In genomic region chr7:79269866-79270265, GRCm38 (mm10) we compare ENCODE assay signal across 11 mouse cellular contexts. TPM values are rescaled to one million over a fixed set of nuclear protein-coding genes. Genes with fewer than 3 reads are reported as not detected.
A peak's percentile ranks its signal among the peaks of the same experiment; 100 is the strongest.
DNase-seq lines count a peak whose midpoint lies in the region; ATAC-seq and TF ChIP-seq lines count a peak whose summit lies in the region.
"Had no signal": no experiment of that assay in that cellular context is flagged by ENCODE, and none has a peak within 500 bp of the region (broad histone marks: within the 10 kb centered on the region; RNA-seq: fewer than 3 reads in every experiment).

No protein-coding gene starts in this region.

- peak overlapping the region; percentile 85; the same call in 1 of the 2 replicates for H3K27ac ChIP-seq in heart, embryonic 10.5 days
- peak overlapping the region; percentile 49; the same call in 1 of the 2 replicates for H3K27ac ChIP-seq in intestine, embryonic 15.5 days
- H3K27ac ChIP-seq: stomach, embryonic 15.5 days had no signal

- intact Hi-C loops in heart, postnatal 25 days (cut with DNase I), result loop anchor here (10.0 kb wide), 1 partner anchor 195 kb away; the partner anchor contains the start of gene Polg

- no peak for TF ChIP-seq POLR2A in myocyte (IDR thresholded peaks at IDR 0.05; ENCODE audit: insufficient read length, low read depth)

- DNase-seq in heart, embryonic 10.5 days (ENCODE audit: low spot score), result no peak
- DNase-seq in heart, postnatal 25 days (ENCODE audit: low spot score), result no peak
- peak; percentile 78 for DNase-seq in c-Kit-negative CD71-positive TER-119-positive erythroid progenitor cells, embryonic 14.5 days (ENCODE audit: low read depth, low spot score)
- DNase-seq in thymus, postnatal 0 days (ENCODE audit: low spot score), result no peak
- DNase-seq in spleen, postnatal 36 days (ENCODE audit: low spot score in 2 of 2), result no peak
- no peak for DNase-seq in thymus, postnatal 25 days
- DNase-seq: forebrain, postnatal 0 days had no signal

- peaks cover 16% of the 10 kb centered on the region for H3K79me2 ChIP-seq in myocyte (ENCODE audit: control insufficient read depth, insufficient read depth)

- no peak overlapping the region for H3ac ChIP-seq in myocyte (ENCODE audit: control insufficient read depth, insufficient read length)

- peaks cover 47% of the 10 kb centered on the region for H3K4me1 ChIP-seq in heart, embryonic 10.5 days
- peaks cover 21% of the 10 kb centered on the region for H3K4me1 ChIP-seq in intestine, embryonic 15.5 days (replicated peaks)

- H3K4me2 ChIP-seq in intestine, embryonic 15.5 days (replicated peaks), result no peak overlapping the region
- H3K4me2 ChIP-seq in myocyte (ENCODE audit: low read depth), result peak overlapping the region; percentile 45
- H3K4me2 ChIP-seq: stomach, embryonic 15.5 days had no signal

- H3K4me3 ChIP-seq in heart, embryonic 10.5 days, result no peak overlapping the region
- H3K4me3 ChIP-seq in intestine, embryonic 15.5 days (replicated peaks), result no peak overlapping the region
- H3K4me3 ChIP-seq in myocyte, result no peak overlapping the region
- H3K4me3 ChIP-seq: stomach, embryonic 15.5 days had no signal

- H3K27me3 ChIP-seq in heart, embryonic 10.5 days (ENCODE audit: insufficient read depth, poor library complexity, severe bottlenecking), result no peaks in the 10 kb centered on the region
- H3K27me3 ChIP-seq in intestine, embryonic 15.5 days (replicated peaks), result no peaks in the 10 kb centered on the region
- no peaks in the 10 kb centered on the region for H3K27me3 ChIP-seq in myocyte (ENCODE audit: control insufficient read depth, insufficient read depth, insufficient read length)
- H3K27me3 ChIP-seq: stomach, embryonic 15.5 days had no signal

- H3K9ac ChIP-seq in intestine, embryonic 15.5 days, result no peak overlapping the region
- H3K9ac ChIP-seq: forebrain, postnatal 0 days; stomach, embryonic 15.5 days had no signal

- no peak for ATAC-seq in intestine, embryonic 15.5 days
- ATAC-seq: forebrain, postnatal 0 days; lung, postnatal 0 days had no signal

- H3K9me3 ChIP-seq in heart, embryonic 10.5 days, result no peaks in the 10 kb centered on the region
- H3K9me3 ChIP-seq in intestine, embryonic 15.5 days, result no peaks in the 10 kb centered on the region
- H3K9me3 ChIP-seq: stomach, embryonic 15.5 days had no signal

- H3K36me3 ChIP-seq in heart, embryonic 10.5 days, result no peaks in the 10 kb centered on the region
- H3K36me3 ChIP-seq in intestine, embryonic 15.5 days, result no peaks in the 10 kb centered on the region
- H3K36me3 ChIP-seq in myocyte (ENCODE audit: control insufficient read depth, insufficient read depth), result no peaks in the 10 kb centered on the region
- H3K36me3 ChIP-seq: stomach, embryonic 15.5 days had no signal

- WGBS in heart, embryonic 10.5 days, result 32% methylated on average over 1 of the region's 1 CpGs
- 64% methylated on average over 1 of the region's 1 CpGs for WGBS in intestine, embryonic 15.5 days

TF ChIP-seq in myocyte, 11 proteins besides CTCF, POLR2A, EP300 and RAD21:
- TF ChIP-seq MYOD1 (IDR thresholded peaks at IDR 0.05; ENCODE audit: control insufficient read depth in 1 of 3, insufficient read length in 2 of 3, low read depth in 2 of 3) (no peak), USF1 (IDR thresholded peaks at IDR 0.05; ENCODE audit: low read depth) (no peak), TCF12 (IDR thresholded peaks at IDR 0.05; ENCODE audit: insufficient read depth, poor library complexity, severe bottlenecking) (no peak), MYOG (IDR thresholded peaks at IDR 0.05; ENCODE audit: control insufficient read depth in 1 of 3, insufficient read depth in 1 of 3, insufficient read length in 2 of 3, low read depth in 2 of 3) (no peak), REST (IDR thresholded peaks at IDR 0.05; ENCODE audit: insufficient read depth, insufficient read length) (no peak), E2F4 (IDR thresholded peaks at IDR 0.05; ENCODE audit: insufficient read depth) (no peak), TCF3 (IDR thresholded peaks at IDR 0.05; ENCODE audit: insufficient read length, low read depth) (no peak), MAX (IDR thresholded peaks at IDR 0.05; ENCODE audit: low read depth) (no peak), SRF (IDR thresholded peaks at IDR 0.05; ENCODE audit: control insufficient read depth, insufficient read length, low read depth) (no peak), POLR2AphosphoS2 (IDR thresholded peaks at IDR 0.05; ENCODE audit: insufficient read length, low read depth) (no peak), CEBPB (IDR thresholded peaks at IDR 0.05; ENCODE audit: insufficient read depth, poor library complexity, severe bottlenecking) (no peak)

RNA-seq across cellular contexts. Expression of gene Abhd2, which starts 3.1 kb away (rescaled TPM):
- polyA plus RNA-seq in heart, embryonic 10.5 days (2016; fragmentation: Nextera tagmentation; extraction: Ambion mirVana), result 4.7 and 5.4 TPM in 2 replicates
- 10 to 100 TPM; 30.4 to 41.5 TPM for total RNA-seq in heart, postnatal 25 days (2021)
- 14.3 and 16.3 TPM in 2 replicates for polyA plus RNA-seq in intestine, embryonic 15.5 days (2015; fragmentation: Nextera tagmentation; extraction: Ambion mirVana)
- 16.9 TPM for polyA plus RNA-seq in myocyte (2012; fragmentation: generic; extraction: Trizol)
- polyA plus RNA-seq in thymus, postnatal 0 days (2015; fragmentation: Nextera tagmentation; extraction: Ambion mirVana), result 14.8 and 15.9 TPM in 2 replicates
